Mouse (Mus musculus): Measurements from ENCODE around the gene Lsm7.
"Not testable (repeated sequence)": the region's sequence is repeated elsewhere in the genome, so short reads cannot be mapped to it uniquely, and the experiment has no call there.

DNA sequence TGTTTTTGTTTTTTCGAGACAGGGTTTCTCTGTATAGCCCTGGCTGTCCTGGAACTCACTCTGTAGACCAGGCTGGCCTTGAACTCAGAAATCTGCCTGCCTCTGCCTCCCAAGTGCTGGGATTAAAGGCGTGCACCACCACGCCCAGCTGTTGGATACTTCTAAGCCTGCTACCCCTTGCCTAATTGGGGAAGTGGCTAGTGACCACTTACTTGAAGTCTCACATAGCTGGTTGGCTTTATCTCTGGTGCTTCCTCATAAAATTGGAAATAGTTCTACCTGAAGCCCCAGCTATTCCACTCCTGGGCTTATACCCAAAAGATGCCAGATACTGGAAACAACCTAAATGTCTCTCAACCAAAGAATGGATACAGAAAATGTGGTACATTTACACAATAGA, 38.7 kb downstream of the Lsm7 start:
- TF ChIP-seq CTCF, EP300 (IDR thresholded peaks at IDR 0.05): not testable (repeated sequence)
